In genomic region chr8:123467476-123467875, GRCm38 (mm10) we compare ENCODE assay signal across 11 mouse cellular contexts. TPM values are rescaled to one million over a fixed set of nuclear protein-coding genes. Genes with fewer than 3 reads are reported as not detected.
"Had no signal": no experiment of that assay in that cellular context is flagged by ENCODE, and none has a peak within 500 bp of the region (broad histone marks: within the 10 kb centered on the region; RNA-seq: fewer than 3 reads in every experiment).

No protein-coding gene starts in this region.

- H3K4me1 ChIP-seq: limb, embryonic 12.5 days; midbrain, embryonic 13.5 days had no signal

- DNase-seq: kidney, adult 8-10 months; layer of hippocampus, adult 9-11 months; layer of hippocampus, postnatal 36 days; liver; liver, embryonic 13.5 days; liver, postnatal 0 days; right cerebral cortex, adult 18-20 months; thymus, adult 18-20 months; thymus, postnatal 14 days had no signal

- ATAC-seq: liver, postnatal 0 days; midbrain, embryonic 13.5 days had no signal

- H3K4me2 ChIP-seq: limb, embryonic 12.5 days; liver, embryonic 13.5 days; midbrain, embryonic 13.5 days had no signal

- H3K27me3 ChIP-seq: limb, embryonic 12.5 days; midbrain, embryonic 13.5 days had no signal

- H3K9me3 ChIP-seq: liver, embryonic 13.5 days; midbrain, embryonic 13.5 days had no signal

- H3K9ac ChIP-seq: limb, embryonic 12.5 days; liver, embryonic 13.5 days; liver, postnatal 0 days; midbrain, embryonic 13.5 days had no signal

- H3K4me3 ChIP-seq: limb, embryonic 12.5 days; liver, embryonic 13.5 days; midbrain, embryonic 13.5 days had no signal

- H3K27ac ChIP-seq: limb, embryonic 12.5 days; liver, embryonic 13.5 days; midbrain, embryonic 13.5 days had no signal

RNA-seq across cellular contexts. Expression of gene Dbndd1, which starts 47.8 kb away (rescaled TPM):
- polyA plus RNA-seq: liver, postnatal 0 days had no signal
